ENCODE assay signal across 2 mouse cellular contexts in the genomic region with DNA sequence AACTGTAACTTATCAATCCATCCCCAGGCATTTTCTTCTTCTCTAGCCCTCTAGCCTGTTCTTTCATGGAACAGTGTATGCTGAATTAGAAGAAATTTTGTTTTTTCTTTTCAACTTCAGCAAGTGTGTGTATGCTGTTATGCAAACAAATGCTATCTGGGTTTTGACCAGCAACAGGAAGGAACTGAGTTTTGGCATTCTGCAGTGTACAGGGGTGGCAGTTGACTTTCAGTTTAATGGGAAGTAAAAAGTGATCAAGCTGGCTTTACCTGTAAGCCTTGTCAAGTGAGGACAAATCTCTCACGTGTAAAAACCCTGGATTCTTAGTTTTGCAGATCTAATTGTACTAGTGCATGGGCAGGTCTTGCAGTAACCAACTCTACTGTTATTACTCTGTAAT.
A peak's percentile ranks its signal among the peaks of the same experiment; 100 is the strongest.
TF ChIP-seq lines count a peak whose summit lies in the region.

No protein-coding gene starts in this region.

TF ChIP-seq in MEL, 35 proteins besides CTCF, POLR2A, EP300 and RAD21 (continued from another document):
- peak; percentile 67 for TF ChIP-seq MYB (IDR thresholded peaks at IDR 0.05; ENCODE audit: low read depth, low read length)
- no peak for TF ChIP-seq ETS1 (IDR thresholded peaks at IDR 0.05; ENCODE audit: low read depth, low read length)
- TF ChIP-seq MAFK (IDR thresholded peaks at IDR 0.05; ENCODE audit: borderline replicate concordance, low read depth, low read length) = no peak
- TF ChIP-seq NELFE (IDR thresholded peaks at IDR 0.05; ENCODE audit: low read depth, low read length) = 0 out of 2 replicates have a peak, but pooled peaks have one; percentile 15
- TF ChIP-seq KAT2A (conservative IDR thresholded peaks at IDR 0.05; ENCODE audit: low read depth, low read length) = no peak
- no peak for TF ChIP-seq TBP (IDR thresholded peaks at IDR 0.05; ENCODE audit: low read depth, low read length)
- 0 out of 2 replicates have a peak, but pooled peaks have one; percentile 14 for TF ChIP-seq MAX (IDR thresholded peaks at IDR 0.05; ENCODE audit: low read length)
- TF ChIP-seq ELF1 (IDR thresholded peaks at IDR 0.05; ENCODE audit: low read depth, low read length) = no peak

TF ChIP-seq in myocyte, 11 proteins besides CTCF, POLR2A, EP300 and RAD21 (continued from another document):
- TF ChIP-seq POLR2AphosphoS2 (IDR thresholded peaks at IDR 0.05; ENCODE audit: insufficient read length, low read depth) (no peak), REST (IDR thresholded peaks at IDR 0.05; ENCODE audit: insufficient read depth, insufficient read length) (no peak), TCF12 (IDR thresholded peaks at IDR 0.05; ENCODE audit: insufficient read depth, poor library complexity, severe bottlenecking) (no peak)
